Comparison of ENCODE assay signal across 28 mouse cellular contexts in genomic region chr13:107822198-107822597, GRCm38 (mm10).
DNase-seq lines count a peak whose midpoint lies in the region; ATAC-seq lines count a peak whose summit lies in the region.
"Had no signal": no experiment of that assay in that cellular context is flagged by ENCODE, and none has a peak within 500 bp of the region (broad histone marks: within the 10 kb centered on the region; RNA-seq: fewer than 3 reads in every experiment).

No protein-coding gene starts in this region.

- no peaks in the 10 kb centered on the region for H3K9me3 ChIP-seq in embryonic facial prominence, embryonic 12.5 days
- H3K9me3 ChIP-seq in embryonic facial prominence, embryonic 10.5 days, result no peaks in the 10 kb centered on the region
- no peaks in the 10 kb centered on the region for H3K9me3 ChIP-seq in heart, embryonic 10.5 days
- H3K9me3 ChIP-seq in embryonic facial prominence, embryonic 14.5 days (ENCODE audit: control insufficient read depth, low read length), result no peaks in the 10 kb centered on the region
- H3K9me3 ChIP-seq: embryonic facial prominence, embryonic 13.5 days; forebrain, embryonic 13.5 days; forebrain, embryonic 15.5 days had no signal

- H3K27me3 ChIP-seq in embryonic facial prominence, embryonic 12.5 days, result no peaks in the 10 kb centered on the region
- H3K27me3 ChIP-seq in embryonic facial prominence, embryonic 10.5 days (replicated peaks; ENCODE audit: low read depth, poor library complexity, severe bottlenecking), result no peaks in the 10 kb centered on the region
- no peaks in the 10 kb centered on the region for H3K27me3 ChIP-seq in heart, embryonic 10.5 days (ENCODE audit: insufficient read depth, poor library complexity, severe bottlenecking)
- no peaks in the 10 kb centered on the region for H3K27me3 ChIP-seq in embryonic facial prominence, embryonic 14.5 days (replicated peaks; ENCODE audit: control insufficient read depth, insufficient read depth, low read length)
- H3K27me3 ChIP-seq: CH12.LX; embryonic facial prominence, embryonic 13.5 days; forebrain, embryonic 13.5 days; forebrain, embryonic 15.5 days; Patski had no signal

- no peak overlapping the region for H3K4me2 ChIP-seq in embryonic facial prominence, embryonic 12.5 days (replicated peaks)
- H3K4me2 ChIP-seq in embryonic facial prominence, embryonic 14.5 days (ENCODE audit: low read depth, low read length), result no peak overlapping the region
- H3K4me2 ChIP-seq: embryonic facial prominence, embryonic 13.5 days; forebrain, embryonic 13.5 days; forebrain, embryonic 15.5 days had no signal

- no peak for ATAC-seq in embryonic facial prominence, embryonic 12.5 days (ENCODE audit: insufficient number of reproducible peaks, insufficient read depth, low FRiP score, low TSS enrichment)
- no peak; the same call in 1 of the 2 replicates for ATAC-seq in embryonic facial prominence, embryonic 14.5 days (ENCODE audit: low read depth)
- ATAC-seq: activated CD4-positive, CD25-positive, alpha-beta regulatory T cell, adult 4 months; CD4-positive, CD25-positive, alpha-beta regulatory T cell, adult 4 months; forebrain, embryonic 13.5 days; forebrain, embryonic 15.5 days; forebrain, postnatal 0 days; Patski had no signal

- H3K4me3 ChIP-seq in embryonic facial prominence, embryonic 12.5 days, result no peak overlapping the region
- H3K4me3 ChIP-seq in embryonic facial prominence, embryonic 10.5 days, result no peak overlapping the region
- H3K4me3 ChIP-seq in heart, embryonic 10.5 days, result no peak overlapping the region
- no peak overlapping the region for H3K4me3 ChIP-seq in embryonic facial prominence, embryonic 14.5 days (ENCODE audit: low read depth, low read length)
- H3K4me3 ChIP-seq: embryonic facial prominence, embryonic 13.5 days; forebrain, embryonic 13.5 days; forebrain, embryonic 15.5 days had no signal

- WGBS in embryonic facial prominence, embryonic 12.5 days, result 48% methylated on average over 2 of the region's 2 CpGs
- 69% methylated on average over 2 of the region's 2 CpGs for whole genome bisulfite sequencing in embryonic facial prominence, embryonic 10.5 days
- 57% methylated on average over 2 of the region's 2 CpGs for WGBS in heart, embryonic 10.5 days
- 50% methylated on average over 2 of the region's 2 CpGs for WGBS in embryonic facial prominence, embryonic 14.5 days

- H3K9ac ChIP-seq in embryonic facial prominence, embryonic 12.5 days, result no peak overlapping the region
- H3K9ac ChIP-seq in embryonic facial prominence, embryonic 14.5 days (ENCODE audit: low read depth, low read length), result no peak overlapping the region
- H3K9ac ChIP-seq: embryonic facial prominence, embryonic 13.5 days; forebrain, embryonic 13.5 days; forebrain, embryonic 15.5 days; forebrain, postnatal 0 days had no signal

- H3K4me1 ChIP-seq in embryonic facial prominence, embryonic 12.5 days, result peaks cover 20% of the 10 kb centered on the region
- peaks cover 40% of the 10 kb centered on the region for H3K4me1 ChIP-seq in embryonic facial prominence, embryonic 10.5 days
- peaks cover 29% of the 10 kb centered on the region for H3K4me1 ChIP-seq in heart, embryonic 10.5 days
- no peaks in the 10 kb centered on the region for H3K4me1 ChIP-seq in embryonic facial prominence, embryonic 14.5 days (ENCODE audit: control insufficient read depth, insufficient read depth, low read length)

- no peak for DNase-seq in embryonic facial prominence, embryonic 10.5 days (ENCODE audit: low spot score)
- peak; percentile 14 for DNase-seq in heart, embryonic 10.5 days (ENCODE audit: low spot score)
- no peak for DNase-seq in heart, adult 8-10 months (ENCODE audit: low spot score)
- DNase-seq in embryonic facial prominence, embryonic 14.5 days (ENCODE audit: low spot score), result peak; percentile 51
- DNase-seq in retina, embryonic 14.5 days (ENCODE audit: low spot score), result peak; percentile 52
- no peak for DNase-seq in thymus, adult 18-20 months
- no peak for DNase-seq in frontal cortex, postnatal 10 days (ENCODE audit: low spot score in 2 of 2)
- DNase-seq: adrenal gland, adult 2 months; adrenal gland, postnatal 10 days; adrenal gland, postnatal 25 days; B cell, adult 2 months; cerebellum, adult 11 months; cerebellum, adult 18-20 months; cerebellum, adult 8-10 months; cerebellum, adult 9-11 months; cerebellum, postnatal 14 days; cerebellum, postnatal 36 days; embryo, embryonic 11 days; forebrain, postnatal 0 days had no signal

- no peaks in the 10 kb centered on the region for H3K36me3 ChIP-seq in embryonic facial prominence, embryonic 12.5 days
- no peaks in the 10 kb centered on the region for H3K36me3 ChIP-seq in embryonic facial prominence, embryonic 10.5 days (replicated peaks)
- H3K36me3 ChIP-seq in heart, embryonic 10.5 days, result no peaks in the 10 kb centered on the region
- H3K36me3 ChIP-seq in embryonic facial prominence, embryonic 14.5 days (ENCODE audit: control insufficient read depth, insufficient read depth, low read length), result no peaks in the 10 kb centered on the region
- H3K36me3 ChIP-seq: embryonic facial prominence, embryonic 13.5 days; forebrain, embryonic 15.5 days; G1E had no signal

- 0 out of 2 replicates have a peak overlapping the region, but pooled peaks have one; percentile 11 for H3K27ac ChIP-seq in embryonic facial prominence, embryonic 12.5 days
- no peak overlapping the region for H3K27ac ChIP-seq in embryonic facial prominence, embryonic 10.5 days (replicated peaks)
- peak overlapping the region; percentile 36; the same call in 1 of the 2 replicates for H3K27ac ChIP-seq in heart, embryonic 10.5 days
- H3K27ac ChIP-seq in embryonic facial prominence, embryonic 14.5 days (replicated peaks; ENCODE audit: low read depth, low read length), result no peak overlapping the region
- H3K27ac ChIP-seq: embryonic facial prominence, embryonic 13.5 days; forebrain, embryonic 13.5 days; forebrain, embryonic 15.5 days had no signal

Comparison
In these comparisons a context has a peak if more than half of its experiments do, and no peak if none do; other contexts are left out.
1. H3K27ac ChIP-seq: peak in embryonic facial prominence, embryonic 12.5 days (single experiment) and heart, embryonic 10.5 days (single experiment); none in embryonic facial prominence, embryonic 10.5 days (single experiment) and embryonic facial prominence, embryonic 14.5 days (single experiment).
2. DNase-seq: peak in heart, embryonic 10.5 days (single experiment), embryonic facial prominence, embryonic 14.5 days (single experiment) and retina, embryonic 14.5 days (single experiment); none in embryonic facial prominence, embryonic 10.5 days (single experiment), heart, adult 8-10 months (single experiment), thymus, adult 18-20 months (0 of 2) and frontal cortex, postnatal 10 days (0 of 2).